Mouse (Mus musculus): ENCODE measurements around the gene Lmo3.

Lmo3 gene

GRCm38 (mm10) chr6:138581734-138582505, at the start of gene Lmo3:
TSS of gene Lmo3 (minus strand) at chr6:138581968.
- no peak for DNase-seq (ENCODE audit: low spot score)

- no peak for DNase-seq (ENCODE audit: low spot score)
Observed at GRCm38 (mm10) chr6:138620786-138621185, 39.0 kb upstream of the Lmo3 start.

GRCm38 (mm10) chr6:138618396-138618795, 36.6 kb upstream of the Lmo3 start:
- DNase-seq (ENCODE audit: low spot score), result peak; percentile 43

- DNase-seq (ENCODE audit: low spot score), result no peak
Observed at GRCm38 (mm10) chr6:138597016-138597415, 15.2 kb upstream of the Lmo3 start.

DNA sequence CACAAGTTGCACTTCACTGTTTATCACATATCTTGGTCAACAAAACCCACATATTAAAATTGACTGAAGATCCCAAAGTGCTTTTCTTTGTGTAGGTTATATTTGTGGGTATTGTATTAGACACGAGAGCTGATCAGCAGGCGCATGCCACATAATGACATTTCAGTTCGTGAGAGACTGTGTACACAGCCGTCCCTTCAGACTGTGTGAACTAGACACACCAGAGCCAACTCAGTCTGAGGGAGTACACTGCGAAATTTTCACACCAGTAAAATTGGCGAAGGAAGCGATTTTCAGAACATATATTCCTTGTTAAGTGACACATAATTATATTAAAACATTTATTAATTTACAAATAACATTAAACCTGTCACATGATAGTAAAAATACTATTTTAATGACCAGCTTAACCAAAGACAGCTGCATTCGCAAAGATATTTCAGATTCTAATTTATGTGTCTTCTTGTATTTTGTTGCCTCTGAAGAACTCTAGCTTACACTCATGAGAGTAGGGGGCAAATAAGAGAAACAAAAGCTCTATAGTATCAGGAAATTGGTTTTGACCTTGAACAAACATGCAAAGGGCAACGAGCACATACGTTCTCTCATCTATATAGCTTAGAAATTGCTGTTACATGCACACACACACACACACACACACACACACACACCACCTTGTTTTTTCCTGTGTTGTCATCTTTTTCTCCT, 14.4 kb upstream of the Lmo3 start:
- DNase-seq (ENCODE audit: low spot score), result no peak

GRCm38 (mm10) chr6:138583314-138583713, 1.5 kb upstream of the Lmo3 start:
- peak; percentile 42 for DNase-seq (ENCODE audit: low spot score)

DNA sequence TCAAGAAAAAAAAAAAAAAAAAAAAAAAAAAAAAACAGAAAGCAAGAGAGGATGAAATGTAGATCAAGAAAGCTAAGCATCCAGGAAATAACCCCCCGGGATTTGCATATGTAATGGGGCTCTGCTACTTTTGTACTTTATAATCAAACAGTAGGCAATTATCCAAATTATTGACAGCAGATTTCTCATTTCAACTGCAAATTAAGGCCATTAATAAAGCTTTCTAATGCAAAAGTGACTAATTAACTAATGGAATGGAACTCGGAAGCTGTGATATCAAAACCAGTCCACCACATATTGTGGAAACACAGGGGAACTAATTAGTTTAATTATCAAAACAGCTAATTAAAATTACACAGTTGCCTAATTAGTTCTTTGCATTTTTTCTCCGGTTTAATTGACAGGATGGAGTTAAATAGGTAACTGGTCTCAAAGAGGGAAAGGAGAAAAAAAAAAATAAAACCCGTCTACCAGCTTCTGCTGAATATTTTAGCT, 785 bp upstream of the Lmo3 start:
- DNase-seq (ENCODE audit: low spot score), result no peak

DNA sequence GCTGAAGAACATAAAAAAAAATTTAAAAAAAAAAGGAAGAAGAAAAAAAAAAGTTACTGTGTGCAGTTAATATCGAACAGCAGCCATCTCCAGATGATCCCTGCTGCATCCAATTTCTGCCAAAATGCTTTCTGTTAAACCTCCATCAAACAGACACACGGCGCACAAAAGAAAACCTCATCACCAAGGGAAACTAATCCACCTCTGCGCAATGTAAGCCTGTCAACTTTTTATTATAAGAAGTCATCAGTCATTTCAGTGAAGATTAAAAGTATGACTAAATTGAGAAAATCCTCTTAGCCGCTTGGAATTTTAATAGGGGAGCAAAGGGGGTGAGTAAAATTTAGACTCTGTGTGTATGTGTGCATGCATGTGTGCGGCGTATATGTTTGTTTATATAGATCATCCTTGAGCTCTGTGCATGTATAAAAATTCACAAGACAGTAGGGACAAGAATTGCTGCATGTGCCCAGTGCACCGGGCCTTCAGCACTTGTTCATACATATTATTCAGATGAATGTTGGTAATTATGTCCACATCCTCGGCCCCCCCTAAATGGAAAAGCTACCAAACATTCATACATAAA, 1.2 kb downstream of the Lmo3 start:
- no peak for DNase-seq (ENCODE audit: low spot score)

- DNase-seq (ENCODE audit: low spot score), result no peak
Observed at GRCm38 (mm10) chr6:138563416-138563815, 18.4 kb downstream of the Lmo3 start.

GRCm38 (mm10) chr6:138552144-138552543, 29.6 kb downstream of the Lmo3 start:
- no peak for DNase-seq (ENCODE audit: low spot score)

DNA sequence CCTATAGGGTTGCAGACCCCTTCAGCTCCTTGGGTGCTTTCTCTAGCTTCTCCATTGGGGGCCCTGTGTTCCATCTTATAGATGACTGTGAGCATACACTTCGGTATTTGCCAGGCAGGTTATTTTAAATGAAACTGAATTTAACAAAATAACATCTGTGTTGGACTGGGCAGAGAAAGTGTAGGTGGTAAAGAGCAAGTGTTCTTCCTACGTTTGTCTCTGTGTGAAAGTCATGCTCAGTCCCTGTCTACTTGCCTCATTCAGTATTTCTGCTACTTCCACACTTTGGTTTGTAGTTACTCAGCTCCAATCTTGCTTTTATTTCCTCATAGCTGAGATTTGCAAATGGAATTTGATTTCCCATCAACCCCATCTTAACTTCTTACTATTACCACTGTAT, 46.9 kb downstream of the Lmo3 start:
- DNase-seq (ENCODE audit: low spot score), result no peak

GRCm38 (mm10) chr6:138506642-138507041, 75.1 kb downstream of the Lmo3 start:
- no peak for DNase-seq (ENCODE audit: low spot score)

DNA sequence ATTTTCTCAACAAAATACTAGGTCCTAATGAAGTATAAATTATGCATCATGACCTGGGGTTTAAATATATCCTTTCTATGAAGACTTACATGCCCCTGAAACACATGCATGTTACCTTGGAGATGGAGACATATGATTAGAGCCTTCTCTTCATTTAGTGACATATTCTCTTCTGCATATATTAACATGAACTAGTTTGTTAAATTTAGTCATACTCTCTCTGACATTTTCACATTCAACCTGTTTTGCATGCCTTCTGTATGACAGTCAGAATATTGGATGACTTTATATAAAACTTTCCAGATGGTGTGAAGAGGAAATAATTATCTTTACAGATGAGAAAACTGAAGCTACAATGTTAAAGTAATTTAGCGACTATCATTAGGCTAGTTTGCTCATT, 77.8 kb downstream of the Lmo3 start:
- DNase-seq (ENCODE audit: low spot score), result no peak

GRCm38 (mm10) chr6:138482834-138483233, 98.9 kb downstream of the Lmo3 start:
- DNase-seq (ENCODE audit: low spot score), result no peak

DNA sequence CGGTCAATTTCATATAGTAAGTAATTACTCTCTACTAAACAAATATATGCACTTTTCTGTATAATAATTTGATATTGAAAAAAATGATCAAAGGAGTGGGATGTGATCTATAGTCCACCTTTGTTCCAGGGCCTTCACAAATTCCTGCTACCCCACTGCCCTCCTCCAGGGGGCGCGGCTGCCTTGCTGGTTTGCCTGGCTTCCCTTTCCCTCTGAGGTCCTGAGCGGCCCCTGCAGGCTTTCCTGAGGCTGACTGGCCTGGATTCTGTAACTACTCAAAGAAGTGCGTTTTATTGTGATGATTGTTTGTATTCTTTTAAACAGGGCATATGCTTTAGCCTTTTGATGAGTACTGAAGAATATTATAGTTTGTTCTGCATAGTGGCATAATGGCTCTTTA, 104.2 kb downstream of the Lmo3 start:
- peak; percentile 81 for DNase-seq (ENCODE audit: low spot score)

GRCm38 (mm10) chr6:138469204-138469603, 112.6 kb downstream of the Lmo3 start:
- DNase-seq (ENCODE audit: low spot score), result no peak

DNA sequence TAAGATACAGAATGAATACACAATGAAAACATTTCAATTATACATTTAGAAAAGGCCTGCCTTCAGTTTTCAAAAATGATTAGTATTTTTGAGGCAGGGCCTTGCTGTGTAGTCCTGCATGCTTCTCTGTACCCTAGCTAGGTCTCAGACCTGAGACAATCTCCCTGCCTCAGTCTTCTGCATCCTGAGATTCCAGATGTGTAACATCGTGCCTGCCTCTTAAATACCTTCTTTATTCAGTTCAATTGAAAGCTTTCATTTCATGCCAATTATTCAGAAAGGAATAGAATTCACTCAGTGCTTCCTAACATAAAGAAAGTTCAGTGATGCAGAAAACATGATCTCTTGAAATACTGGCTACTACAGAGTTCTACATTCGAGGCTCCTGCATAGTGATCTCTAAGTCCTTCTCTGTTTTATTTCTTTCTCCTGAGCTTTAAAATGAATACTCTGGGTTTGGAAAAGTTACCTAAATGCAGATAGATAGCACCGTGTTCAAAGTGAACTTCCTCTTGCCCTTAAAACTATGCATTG, 137.2 kb downstream of the Lmo3 start:
- no peak for DNase-seq (ENCODE audit: low spot score)

DNA sequence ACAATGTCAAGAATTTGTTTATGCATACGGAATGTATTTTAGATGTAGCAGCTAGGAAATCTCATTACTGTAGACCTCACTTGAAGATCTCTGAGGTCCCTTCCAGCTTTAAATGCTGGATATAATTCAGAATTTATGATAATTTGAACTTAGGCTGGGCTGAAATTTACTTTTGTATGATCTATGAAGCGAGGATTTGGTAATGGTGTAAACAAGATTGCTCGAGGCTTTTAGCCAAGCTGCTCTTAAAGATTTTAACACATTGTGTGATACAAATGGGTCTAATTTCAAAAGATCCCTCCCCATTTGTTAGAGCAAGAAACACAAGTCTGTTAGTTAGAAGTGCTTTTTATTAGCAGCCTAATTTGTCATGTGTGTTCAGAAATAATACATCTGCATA, 144.4 kb downstream of the Lmo3 start:
- no peak for DNase-seq (ENCODE audit: low spot score)

DNA sequence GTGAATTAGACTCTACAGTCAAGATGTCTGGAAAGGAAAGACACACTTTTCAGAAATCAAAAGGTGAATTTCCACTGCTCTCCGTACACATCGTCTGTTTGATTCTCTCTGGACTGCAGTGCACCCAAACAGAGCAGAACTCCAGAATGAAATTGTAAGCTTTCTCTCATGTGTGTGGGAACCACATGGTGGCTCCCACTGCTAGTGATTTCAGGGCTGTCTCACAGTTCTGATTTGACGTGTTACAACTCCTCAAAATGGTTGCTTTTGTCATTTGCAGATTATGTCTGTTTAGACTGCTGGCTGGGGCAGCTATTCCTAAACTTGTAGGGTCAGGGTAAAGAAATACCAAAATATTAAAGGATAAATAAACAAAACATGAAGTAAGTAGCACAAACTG, 145.0 kb downstream of the Lmo3 start:
- DNase-seq (ENCODE audit: low spot score), result no peak

GRCm38 (mm10) chr6:138427394-138427793, 154.4 kb downstream of the Lmo3 start:
- no peak for DNase-seq (ENCODE audit: low spot score)

GRCm38 (mm10) chr6:138426894-138427293, 154.9 kb downstream of the Lmo3 start:
- no peak for DNase-seq (ENCODE audit: low spot score)

GRCm38 (mm10) chr6:138424514-138425225, 157.1 kb downstream of the Lmo3 start:
- DNase-seq (ENCODE audit: low spot score), result no peak

All from testis, postnatal 10 days (tissue).